Mouse (Mus musculus) right cerebral cortex, postnatal 25 days (tissue): ENCODE measurements around the gene Bnip1.

Experiments
- DNase-seq: peaks from one replicate; pipeline ENCODE4 v3.0.0; 2022

Bnip1 gene

GRCm38 (mm10) chr17:26794744-26795143, 13.9 kb downstream of the Bnip1 start:
- DNase-seq = peak; percentile 20

- DNase-seq = no peak
These were observed 14.5 kb downstream of the Bnip1 start for GRCm38 (mm10) chr17:26795386-26795785.

GRCm38 (mm10) chr17:26797379-26798128, 16.7 kb downstream of the Bnip1 start:
- no peak for DNase-seq

GRCm38 (mm10) chr17:26802886-26803285, 22.0 kb downstream of the Bnip1 start:
- no peak for DNase-seq

- DNase-seq = no peak
These were observed 31.7 kb downstream of the Bnip1 start for GRCm38 (mm10) chr17:26812607-26813006.

GRCm38 (mm10) chr17:26813497-26813896, 32.6 kb downstream of the Bnip1 start:
- DNase-seq = no peak

GRCm38 (mm10) chr17:26816810-26817209, 35.9 kb downstream of the Bnip1 start:
- no peak for DNase-seq

GRCm38 (mm10) chr17:26817776-26818175, 36.9 kb downstream of the Bnip1 start:
- DNase-seq = no peak

GRCm38 (mm10) chr17:26826131-26826530, 45.3 kb downstream of the Bnip1 start:
- DNase-seq = no peak

GRCm38 (mm10) chr17:26833806-26834205, 52.9 kb downstream of the Bnip1 start:
- DNase-seq = no peak

GRCm38 (mm10) chr17:26834302-26834965, 53.6 kb downstream of the Bnip1 start:
- DNase-seq = no peak

GRCm38 (mm10) chr17:26834966-26835755, 54.3 kb downstream of the Bnip1 start:
- DNase-seq = no peak

GRCm38 (mm10) chr17:26835956-26836355, 55.1 kb downstream of the Bnip1 start:
- no peak for DNase-seq

GRCm38 (mm10) chr17:26836377-26836776, 55.5 kb downstream of the Bnip1 start:
- no peak for DNase-seq

- no peak for DNase-seq
These were observed 56.1 kb downstream of the Bnip1 start for GRCm38 (mm10) chr17:26836786-26837545.

- DNase-seq = no peak
These were observed 56.7 kb downstream of the Bnip1 start for GRCm38 (mm10) chr17:26837546-26837985.

GRCm38 (mm10) chr17:26838191-26838910, 57.5 kb downstream of the Bnip1 start:
- DNase-seq = no peak

GRCm38 (mm10) chr17:26838911-26839717, 58.2 kb downstream of the Bnip1 start:
- DNase-seq = no peak

- DNase-seq = no peak
These were observed 59.0 kb downstream of the Bnip1 start for GRCm38 (mm10) chr17:26839718-26840438.

- no peak for DNase-seq
These were observed 59.5 kb downstream of the Bnip1 start for GRCm38 (mm10) chr17:26840439-26840780.
